Mouse (Mus musculus) thymus, adult 2 months (tissue): Measurements from ENCODE around the gene Mettl16. TPM values are rescaled to one million over a fixed set of nuclear protein-coding genes. Genes with fewer than 3 reads are reported as not detected.

Source experiments
- DNase-seq: peaks from one replicate; pipeline ENCODE4 v3.0.0; 2021
- H3K27ac ChIP-seq: fragments of 200-500 bp; 2 replicates; pipeline ENCODE4 v1.5.1; 2012; ENCODE audit warnings: low read length, control low read depth; ENCODE audit not compliant: control insufficient read depth, insufficient read depth
- H3K27me3 ChIP-seq: fragments of 200-500 bp; 2 replicates; pipeline ENCODE4 v1.6.1; 2012; ENCODE audit warnings: mild to moderate bottlenecking, low read length, moderate library complexity, mixed read lengths; ENCODE audit not compliant: control insufficient read depth, insufficient read depth
- H3K36me3 ChIP-seq: fragments of 200-500 bp; 2 replicates; pipeline ENCODE4 v1.6.1; 2012; ENCODE audit warnings: mild to moderate bottlenecking, low read length, moderate library complexity; ENCODE audit not compliant: control insufficient read depth, insufficient read depth
- H3K4me1 ChIP-seq: fragments of 200-500 bp; replicated peaks from 2 replicates; pipeline ENCODE4 v1.6.1; 2012; ENCODE audit warnings: low read length; ENCODE audit not compliant: control insufficient read depth, insufficient read depth
- H3K4me3 ChIP-seq: fragments of 200-500 bp; 2 replicates; pipeline ENCODE4 v1.5.1; 2012; ENCODE audit warnings: mild to moderate bottlenecking, low read length, control low read depth, moderate library complexity; ENCODE audit not compliant: control insufficient read depth, insufficient read depth
- CTCF ChIP-seq: fragments of 200-500 bp; IDR thresholded peaks from 2 replicates; pipeline ENCODE4 v1.5.1; 2012; ENCODE audit warnings: mild to moderate bottlenecking, control low read depth, low read length, moderate library complexity, borderline replicate concordance; ENCODE audit not compliant: control insufficient read depth, poor library complexity, insufficient read depth; ENCODE audit errors: extremely low read depth
- POLR2A ChIP-seq: fragments of 200-500 bp; IDR thresholded peaks from 2 replicates; pipeline ENCODE4 v1.6.1; 2012; ENCODE audit warnings: mild to moderate bottlenecking, low read length, control low read depth, moderate library complexity; ENCODE audit not compliant: control insufficient read depth, poor library complexity, insufficient read depth; ENCODE audit errors: extremely low read depth
- WGBS: fragments of 180-500 bp; shearing (Covaris S2); methylation state at CpG from one replicate; pipeline ENCODE4 v1.1.7; 2018; 5-methylcytosine and 5-hydroxymethylcytosine counted together
- polyA plus RNA-seq: library from polyadenylated mRNA; depleted of rRNA; stranded (reverse); fragments of >200 nt; gene quantifications from 2 replicates; pipeline ENCODE4 v1.2.3, GENCODE M21; 2012

Gene Mettl16
- polyA plus RNA-seq, 1 experiment = 5.3 TPM

DNA sequence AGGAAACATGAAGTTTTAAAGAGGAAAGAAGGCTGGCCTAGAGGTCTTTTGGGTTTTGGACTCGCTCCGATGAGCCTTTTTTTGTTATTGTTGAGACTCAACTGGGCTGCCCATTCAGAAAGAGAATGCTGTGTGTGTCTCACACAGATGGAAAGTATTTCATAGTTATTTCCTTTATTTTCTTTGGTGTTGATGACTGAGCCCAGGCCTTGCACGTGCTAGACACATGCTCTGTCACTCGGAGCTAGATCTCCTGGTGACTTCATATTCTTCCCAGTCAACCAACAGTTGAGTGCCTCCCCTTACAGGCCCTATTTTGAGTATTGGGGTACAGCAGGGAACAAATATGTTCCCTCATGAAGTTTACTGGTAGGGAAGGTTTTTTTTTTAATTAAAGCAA is 1.0 kb downstream of the Mettl16 start:
- H3K36me3 ChIP-seq = no peaks in the 10 kb centered on the region; the same call in none of the 2 replicates
- TF ChIP-seq POLR2A (no peak), CTCF (no peak)
- H3K4me3 ChIP-seq = no peak overlapping the region
- H3K27me3 ChIP-seq = no peaks in the 10 kb centered on the region
- 78% methylated on average over 4 of the region's 4 CpGs for WGBS
- H3K27ac ChIP-seq = no peak overlapping the region
- peaks cover 10% of the 10 kb centered on the region for H3K4me1 ChIP-seq
- no peak for DNase-seq

DNA sequence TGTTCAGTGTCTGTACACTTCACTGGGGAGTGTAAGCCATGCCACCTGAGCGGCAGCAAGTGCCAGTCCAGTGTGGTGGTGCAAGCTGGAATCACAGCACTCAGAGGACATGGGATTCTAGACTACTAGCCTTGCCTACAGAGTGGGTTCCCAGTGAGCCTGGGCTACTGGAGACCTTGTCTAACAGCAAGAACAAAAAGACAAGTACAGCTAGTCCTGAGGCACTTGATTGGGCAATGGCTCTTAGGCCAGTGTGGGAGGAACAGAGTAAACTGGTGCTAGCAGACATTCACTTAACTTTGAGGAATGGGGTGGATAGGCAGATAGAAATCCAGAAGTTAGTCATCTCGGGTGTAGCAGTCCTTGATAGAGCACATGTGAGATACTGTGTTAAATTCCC is 1.8 kb downstream of the Mettl16 start:
- Histone ChIP-seq H3K36me3 (no peaks in the 10 kb centered on the region; the same call in none of the 2 replicates), H3K27ac (no peak overlapping the region), H3K4me1 (peaks cover 10% of the 10 kb centered on the region), H3K4me3 (no peak overlapping the region), H3K27me3 (no peaks in the 10 kb centered on the region)
- TF ChIP-seq CTCF (no peak), POLR2A (no peak)
- DNase-seq = no peak
- 91% methylated on average over 2 of the region's 2 CpGs for WGBS

DNA sequence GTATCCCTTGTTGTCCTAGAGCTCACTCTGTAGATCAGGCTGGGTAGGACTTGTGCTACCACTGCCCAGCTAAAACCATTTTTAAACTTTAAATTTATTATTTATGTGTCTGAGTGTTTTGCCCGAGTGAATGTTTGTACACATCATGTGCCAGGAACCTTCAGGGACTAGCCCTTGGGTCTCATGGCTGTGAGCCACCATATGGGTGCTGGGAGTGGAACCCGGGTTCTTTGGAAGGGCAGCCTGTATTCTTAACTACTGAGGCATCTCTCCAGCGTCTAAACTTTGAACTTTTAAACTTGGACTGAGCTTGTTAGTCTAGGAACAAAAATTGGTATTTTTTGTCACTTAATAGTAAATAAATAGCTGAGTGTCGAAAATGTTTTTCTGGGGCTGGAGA is 22.2 kb downstream of the Mettl16 start:
- TF ChIP-seq POLR2A (no peak), CTCF (no peak)
- H3K4me1 ChIP-seq = no peaks in the 10 kb centered on the region
- no peak for DNase-seq
- peaks cover 41% of the 10 kb centered on the region for H3K36me3 ChIP-seq
- no peaks in the 10 kb centered on the region for H3K27me3 ChIP-seq
- no peak overlapping the region for H3K4me3 ChIP-seq
- 96% methylated on average over 4 of the region's 4 CpGs for WGBS
- H3K27ac ChIP-seq = no peak overlapping the region

DNA sequence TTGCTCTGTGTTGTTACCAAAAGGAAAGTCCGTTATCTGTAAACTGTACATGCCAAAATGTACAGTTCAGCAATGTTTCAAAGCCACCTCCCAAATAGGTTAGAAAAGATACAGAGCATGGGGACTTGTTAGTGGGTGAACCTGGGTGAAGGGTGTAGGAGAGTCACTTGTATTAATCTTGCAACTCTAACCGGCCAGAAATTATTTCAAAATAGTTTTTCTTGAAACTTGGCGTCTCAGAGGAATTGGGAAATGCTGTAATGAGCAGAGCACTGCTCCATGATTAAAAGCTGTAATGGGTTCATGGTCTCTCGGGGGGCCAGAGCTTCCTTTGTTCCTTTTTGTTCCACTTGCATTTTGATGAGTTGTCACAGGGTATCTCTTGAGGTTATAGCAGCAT is 30.0 kb downstream of the Mettl16 start:
- no peak for TF ChIP-seq POLR2A
- no peak for TF ChIP-seq CTCF
- DNase-seq = no peak
- Histone ChIP-seq H3K27me3 (no peaks in the 10 kb centered on the region), H3K36me3 (peaks cover 24% of the 10 kb centered on the region), H3K27ac (no peak overlapping the region), H3K4me1 (no peaks in the 10 kb centered on the region), H3K4me3 (no peak overlapping the region)
- WGBS = 87% methylated on average over 4 of the region's 4 CpGs

DNA sequence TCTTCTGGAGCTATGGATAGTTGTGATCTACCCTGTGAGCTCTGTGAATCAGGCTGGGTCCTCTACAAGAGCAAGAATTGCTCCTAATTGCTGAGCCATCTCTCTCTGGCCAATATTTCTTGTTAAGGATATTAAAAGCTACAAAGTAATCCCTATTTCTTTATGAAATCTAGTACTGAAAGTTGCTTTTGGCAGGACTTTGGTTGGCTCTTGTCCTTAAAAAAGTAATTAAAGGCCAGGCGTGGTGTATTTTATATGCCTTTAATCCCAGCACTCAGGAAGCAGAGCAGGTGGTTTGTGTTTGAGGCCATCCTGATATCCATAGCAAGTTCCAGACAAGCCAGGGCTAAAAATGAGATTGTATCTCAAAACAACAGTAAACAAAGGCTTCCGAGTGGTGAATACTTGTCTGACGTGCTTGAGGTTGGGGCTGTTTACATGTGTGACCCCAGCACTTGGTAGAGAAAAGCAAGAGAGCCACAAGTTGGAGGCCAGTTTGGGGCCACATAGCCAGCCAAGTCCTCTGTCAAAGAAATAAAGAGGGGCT is 33.5 kb downstream of the Mettl16 start:
- Histone ChIP-seq H3K4me3 (no peak overlapping the region), H3K27ac (no peak overlapping the region), H3K27me3 (no peaks in the 10 kb centered on the region), H3K4me1 (no peaks in the 10 kb centered on the region), H3K36me3 (peaks cover 24% of the 10 kb centered on the region)
- TF ChIP-seq POLR2A = no peak
- no peak for TF ChIP-seq CTCF
- DNase-seq = no peak
- WGBS = 94% methylated on average over 3 of the region's 3 CpGs

DNA sequence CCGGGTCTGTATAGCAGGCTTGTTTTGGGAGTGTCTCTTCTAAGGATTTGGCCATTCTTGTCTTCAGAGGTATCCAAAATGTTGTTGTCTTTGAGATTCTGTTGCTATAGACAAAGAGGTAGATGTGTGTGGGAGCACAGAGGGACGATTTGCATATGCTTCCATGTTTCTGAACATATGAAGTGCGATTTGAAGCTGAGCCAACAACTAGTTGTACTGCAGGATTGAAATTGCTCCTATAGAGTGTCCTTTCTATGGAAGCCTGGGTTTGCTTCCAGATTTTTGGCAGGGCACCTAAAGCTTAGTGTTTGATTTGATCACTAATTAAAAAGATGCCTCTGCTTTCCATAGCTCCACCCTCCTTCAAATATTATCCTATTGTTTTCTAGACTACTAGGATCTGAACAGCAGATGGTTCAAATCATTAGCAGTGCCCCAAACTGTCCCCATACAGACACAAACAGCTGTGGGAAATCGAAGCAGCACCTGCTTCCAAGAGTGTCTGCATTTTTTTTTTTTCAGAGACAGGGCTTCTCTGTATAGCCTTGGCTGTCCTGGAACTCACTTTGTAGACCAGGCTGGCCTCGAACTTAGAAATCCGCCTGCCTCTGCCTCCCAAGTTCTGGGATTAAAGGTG is 36.7 kb downstream of the Mettl16 start:
- TF ChIP-seq CTCF (no peak), POLR2A (no peak)
- WGBS = 95% methylated on average over 6 of the region's 6 CpGs
- Histone ChIP-seq H3K36me3 (peaks cover 25% of the 10 kb centered on the region), H3K4me3 (no peak overlapping the region), H3K27me3 (no peaks in the 10 kb centered on the region), H3K27ac (no peak overlapping the region), H3K4me1 (no peaks in the 10 kb centered on the region)
- DNase-seq = no peak

DNA sequence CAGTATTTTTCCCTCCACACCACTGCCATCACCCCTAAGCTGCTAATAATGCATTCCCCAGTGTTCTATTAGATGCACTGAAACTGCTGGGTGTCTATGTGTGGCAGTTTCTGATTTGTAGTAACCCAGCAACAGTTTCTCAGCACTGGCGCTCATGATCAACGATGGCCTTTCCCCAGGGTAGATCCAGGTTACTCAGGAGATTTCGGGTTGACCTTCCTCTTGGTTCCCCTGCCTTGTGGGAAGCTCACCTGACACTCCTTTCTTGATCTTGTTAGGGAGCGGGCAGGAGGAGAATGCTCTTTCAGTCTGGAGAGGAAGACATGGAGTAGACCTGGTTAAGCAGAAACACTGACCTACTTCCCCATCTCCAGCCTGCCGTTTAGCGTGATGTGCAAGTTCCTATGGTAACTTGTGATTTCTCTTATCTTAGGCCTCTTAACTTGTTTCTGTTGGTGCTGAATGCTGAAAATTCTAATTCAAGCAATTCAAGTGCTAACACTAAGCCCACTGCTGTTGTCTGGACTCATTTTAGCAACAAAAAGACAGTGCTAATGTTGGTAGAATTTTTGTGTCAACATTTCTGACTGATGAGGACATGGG is 37.7 kb downstream of the Mettl16 start:
- no peaks in the 10 kb centered on the region for H3K27me3 ChIP-seq
- H3K36me3 ChIP-seq = peaks cover 25% of the 10 kb centered on the region
- TF ChIP-seq CTCF (no peak), POLR2A (no peak)
- no peak overlapping the region for H3K4me3 ChIP-seq
- H3K27ac ChIP-seq = no peak overlapping the region
- DNase-seq = no peak
- WGBS = 96% methylated on average over 6 of the region's 6 CpGs
- H3K4me1 ChIP-seq = no peaks in the 10 kb centered on the region
